Comparison of ENCODE assay signal across 17 mouse cellular contexts in the genomic region with DNA sequence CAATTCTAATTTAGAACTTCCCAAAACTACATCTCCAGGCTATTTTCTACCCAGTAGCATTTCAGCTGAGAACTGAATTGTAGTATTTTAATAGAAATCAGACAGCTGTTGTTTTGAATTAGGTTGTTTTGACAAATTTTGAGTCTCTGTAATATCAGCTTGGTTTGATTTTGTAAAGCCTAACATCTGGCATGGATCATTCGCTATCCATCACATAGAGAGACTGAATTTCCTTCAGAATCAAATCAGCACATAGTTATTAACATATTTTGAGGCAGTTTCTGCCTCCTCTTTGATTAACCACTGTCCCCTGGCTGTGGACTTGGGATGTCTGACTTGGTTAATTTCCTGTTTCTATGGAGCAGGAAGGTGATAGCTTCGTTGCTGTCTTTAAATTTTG. TPM values are rescaled to one million over a fixed set of nuclear protein-coding genes. Genes with fewer than 3 reads are reported as not detected.
"Had no signal": no experiment of that assay in that cellular context is flagged by ENCODE, and none has a peak within 500 bp of the region (broad histone marks: within the 10 kb centered on the region; RNA-seq: fewer than 3 reads in every experiment).

No protein-coding gene starts in this region.

- ATAC-seq: lung, postnatal 0 days; midbrain, embryonic 13.5 days had no signal

- H3K27me3 ChIP-seq: liver, embryonic 15.5 days; midbrain, embryonic 13.5 days; neural tube, embryonic 15.5 days had no signal

- H3K4me2 ChIP-seq: liver, embryonic 11.5 days; liver, embryonic 15.5 days; midbrain, embryonic 13.5 days; neural tube, embryonic 15.5 days had no signal

- H3K9me3 ChIP-seq: limb, embryonic 10.5 days; liver, embryonic 15.5 days; midbrain, embryonic 13.5 days; neural tube, embryonic 15.5 days had no signal

- H3K27ac ChIP-seq: kidney, postnatal 0 days; left cerebral cortex, adult 2 months; limb, embryonic 10.5 days; liver, embryonic 15.5 days; midbrain, embryonic 13.5 days; neural tube, embryonic 15.5 days; stomach, postnatal 0 days had no signal

- H3K4me3 ChIP-seq: left cerebral cortex, adult 2 months; limb, embryonic 10.5 days; liver, embryonic 15.5 days; midbrain, embryonic 13.5 days; myocyte; neural tube, embryonic 15.5 days had no signal

- H3K36me3 ChIP-seq: limb, embryonic 10.5 days; liver, embryonic 15.5 days; midbrain, embryonic 13.5 days; neural tube, embryonic 15.5 days had no signal

- DNase-seq: kidney, postnatal 36 days; lung, adult 2 months; lung, postnatal 36 days; right cerebral cortex, adult 18-20 months; thymus, adult 18-20 months; thymus, postnatal 14 days had no signal

- H3K9ac ChIP-seq: liver, embryonic 15.5 days; midbrain, embryonic 13.5 days; neural tube, embryonic 15.5 days had no signal

- H3K4me1 ChIP-seq: limb, embryonic 10.5 days; liver, embryonic 15.5 days; midbrain, embryonic 13.5 days; neural tube, embryonic 15.5 days had no signal

RNA-seq across cellular contexts. Expression of gene Tnn, which starts 44.8 kb away (rescaled TPM):
- total RNA-seq: megakaryocyte progenitor cell, adult 5-6 weeks had no signal
- polyA plus RNA-seq: limb, embryonic 10.5 days; liver, embryonic 11.5 days; myocyte had no signal
